Mouse (Mus musculus) stomach, postnatal 0 days (tissue): ENCODE measurements around the gene Ttc34. TPM values are rescaled to one million over a fixed set of nuclear protein-coding genes. Genes with fewer than 3 reads are reported as not detected.

ENCODE experiments used
- ATAC-seq: fragments of 200-750 bp; cut with Nextera tagmentation; 2 replicates; pipeline ENCODE4 v1.8.0; 2017; ENCODE audit not compliant: low FRiP score, low TSS enrichment
- DNase-seq: peaks from one replicate; pipeline ENCODE4 v3.0.0-alpha.2; 2016; ENCODE audit warnings: low spot score
- H3K27ac ChIP-seq: fragments of 300-500 bp; sonication (generic); replicated peaks from 2 replicates; pipeline ENCODE4 v1.5.1; 2014; ENCODE audit warnings: mild to moderate bottlenecking, control low read depth
- H3K27me3 ChIP-seq: fragments of 300-500 bp; sonication (generic); 2 replicates; pipeline ENCODE4 v1.6.1; 2014; ENCODE audit warnings: low read length; ENCODE audit not compliant: control insufficient read depth, insufficient read depth
- H3K36me3 ChIP-seq: fragments of 300-500 bp; sonication (generic); 2 replicates; pipeline ENCODE4 v1.6.1; 2014; ENCODE audit warnings: low read length, mixed read lengths; ENCODE audit not compliant: control insufficient read depth, insufficient read depth
- H3K4me1 ChIP-seq: fragments of 300-500 bp; sonication (generic); replicated peaks from 2 replicates; pipeline ENCODE4 v1.6.1; 2014; ENCODE audit warnings: antibody characterized with exemption; ENCODE audit not compliant: control insufficient read depth, insufficient read depth
- H3K4me2 ChIP-seq: fragments of 300-500 bp; sonication (generic); replicated peaks from 2 replicates; pipeline ENCODE4 v1.6.1; 2014; ENCODE audit warnings: low read depth, mild to moderate bottlenecking, control low read depth, moderate library complexity
- H3K4me3 ChIP-seq: fragments of 300-500 bp; sonication (generic); 2 replicates; pipeline ENCODE4 v1.5.1; 2014; ENCODE audit warnings: low read depth, low read length, control low read depth
- H3K9ac ChIP-seq: fragments of 300-500 bp; sonication (generic); 2 replicates; pipeline ENCODE4 v1.6.1; 2014; ENCODE audit warnings: mild to moderate bottlenecking, low read length, control low read depth, mixed read lengths
- H3K9me3 ChIP-seq: fragments of 300-500 bp; sonication (generic); 2 replicates; pipeline ENCODE4 v1.6.1; 2016; ENCODE audit warnings: low read length; ENCODE audit not compliant: control insufficient read depth
- CTCF ChIP-seq: IDR thresholded peaks from 2 replicates; pipeline ENCODE4 v1.5.1; 2016; ENCODE audit warnings: antibody characterized with exemption, low read depth, mild to moderate bottlenecking, moderate library complexity
- EP300 ChIP-seq: optimal IDR thresholded peaks from 2 replicates; pipeline ENCODE3; 2016; ENCODE audit warnings: antibody characterized with exemption
- WGBS: fragments of 180-500 bp; shearing (Covaris S2); extraction: QIAGEN DNeasy Blood & Tissue Kit; methylation state at CpG from one replicate; pipeline ENCODE4 v1.1.7; 2014; 5-methylcytosine and 5-hydroxymethylcytosine counted together
- polyA plus RNA-seq: library from polyadenylated mRNA; unstranded; fragments of >200 nt; fragmentation: Nextera tagmentation; extraction: Ambion mirVana; gene quantifications from 2 replicates; pipeline ENCODE4 v1.2.1, GENCODE M21; 2015

Gene Ttc34
- polyA plus RNA-seq, 1 experiment from 2014 or later = 0.10 TPM

- Histone ChIP-seq H3K4me2 (no peak overlapping the region), H3K4me1 (no peaks in the 10 kb centered on the region), H3K36me3 (no peaks in the 10 kb centered on the region), H3K27me3 (peaks cover 6% of the 10 kb centered on the region; the same call in 1 of the 2 replicates), H3K27ac (no peak overlapping the region), H3K9ac (no peak overlapping the region), H3K9me3 (no peaks in the 10 kb centered on the region), H3K4me3 (no peak overlapping the region)
- WGBS = 8% methylated on average over 26 of the region's 26 CpGs
- DNase-seq = no peak
- TF ChIP-seq EP300 (no peak), CTCF (no peak)
- no peak for ATAC-seq
Observed at GRCm38 (mm10) chr4:154802210-154802609, 35.0 kb upstream of the Ttc34 start.

- ATAC-seq (peak; percentile 59), DNase-seq (peak; percentile 69)
- 34% methylated on average over 6 of the region's 6 CpGs for WGBS
- no peak overlapping the region for H3K9ac ChIP-seq
- no peak overlapping the region for H3K4me3 ChIP-seq
- H3K9me3 ChIP-seq = no peaks in the 10 kb centered on the region
- H3K4me2 ChIP-seq = no peak overlapping the region
- no peaks in the 10 kb centered on the region for H3K27me3 ChIP-seq
- TF ChIP-seq EP300 (no peak), CTCF (peak; percentile 95)
- H3K27ac ChIP-seq = no peak overlapping the region
- H3K4me1 ChIP-seq = no peaks in the 10 kb centered on the region
- no peaks in the 10 kb centered on the region for H3K36me3 ChIP-seq
Observed at GRCm38 (mm10) chr4:154825662-154826061, 11.6 kb upstream of the Ttc34 start.

- WGBS = 50% methylated on average over 7 of the region's 7 CpGs
- H3K27me3 ChIP-seq = no peaks in the 10 kb centered on the region
- no peaks in the 10 kb centered on the region for H3K4me1 ChIP-seq
- H3K36me3 ChIP-seq = no peaks in the 10 kb centered on the region
- H3K4me3 ChIP-seq = no peak overlapping the region
- no peak overlapping the region for H3K27ac ChIP-seq
- no peak overlapping the region for H3K9ac ChIP-seq
- no peak overlapping the region for H3K4me2 ChIP-seq
- TF ChIP-seq CTCF (no peak), EP300 (no peak)
- no peaks in the 10 kb centered on the region for H3K9me3 ChIP-seq
- ATAC-seq = no peak
- DNase-seq = no peak
Observed at GRCm38 (mm10) chr4:154826224-154826623, 11.0 kb upstream of the Ttc34 start.

GRCm38 (mm10) chr4:154827181-154827580 lies 10.1 kb upstream of the Ttc34 start:
- Histone ChIP-seq H3K9ac (peak overlapping the region; percentile 9; the same call in 1 of the 2 replicates), H3K27ac (no peak overlapping the region), H3K36me3 (no peaks in the 10 kb centered on the region), H3K4me2 (no peak overlapping the region), H3K9me3 (no peaks in the 10 kb centered on the region), H3K4me3 (no peak overlapping the region), H3K4me1 (no peaks in the 10 kb centered on the region), H3K27me3 (no peaks in the 10 kb centered on the region)
- no peak for TF ChIP-seq EP300
- TF ChIP-seq CTCF = no peak
- no peak for DNase-seq
- no peak for ATAC-seq
- WGBS = 82% methylated on average over 7 of the region's 7 CpGs

GRCm38 (mm10) chr4:154827861-154828610 lies 9.2 kb upstream of the Ttc34 start:
- no peak for TF ChIP-seq EP300
- no peak for TF ChIP-seq CTCF
- H3K4me1 ChIP-seq = no peaks in the 10 kb centered on the region
- no peaks in the 10 kb centered on the region for H3K9me3 ChIP-seq
- no peaks in the 10 kb centered on the region for H3K27me3 ChIP-seq
- no peak overlapping the region for H3K4me3 ChIP-seq
- DNase-seq (no peak), ATAC-seq (peak; percentile 43; the same call in 1 of the 2 replicates)
- H3K4me2 ChIP-seq = no peak overlapping the region
- 46% methylated on average over 10 of the region's 10 CpGs for WGBS
- H3K27ac ChIP-seq = no peak overlapping the region
- peak overlapping the region; percentile 9; the same call in 1 of the 2 replicates for H3K9ac ChIP-seq
- no peaks in the 10 kb centered on the region for H3K36me3 ChIP-seq

GRCm38 (mm10) chr4:154831915-154832573 lies 5.2 kb upstream of the Ttc34 start:
- no peak for TF ChIP-seq CTCF
- no peak for TF ChIP-seq EP300
- H3K27me3 ChIP-seq = no peaks in the 10 kb centered on the region
- DNase-seq = no peak

More at GRCm38 (mm10) chr4:154831915-154832573, 5.2 kb upstream of the Ttc34 start:
- Histone ChIP-seq H3K4me1 (no peaks in the 10 kb centered on the region), H3K9me3 (no peaks in the 10 kb centered on the region), H3K9ac (no peak overlapping the region), H3K36me3 (no peaks in the 10 kb centered on the region), H3K4me3 (no peak overlapping the region), H3K4me2 (no peak overlapping the region), H3K27ac (no peak overlapping the region)
- WGBS = 33% methylated on average over 9 of the region's 9 CpGs
- ATAC-seq = no peak
